Mouse (Mus musculus) limb, embryonic 13.5 days (tissue): ENCODE results near the gene Hpse. TPM values are rescaled to one million over a fixed set of nuclear protein-coding genes. Genes with fewer than 3 reads are reported as not detected.

Experiments used
- ATAC-seq: fragments of 200-750 bp; cut with Nextera tagmentation; 2 replicates; pipeline ENCODE4 v1.8.0; 2017; ENCODE audit warnings: low read depth, moderate number of reproducible peaks, moderate TSS enrichment; ENCODE audit not compliant: low FRiP score
- H3K27ac ChIP-seq: fragments of 300-500 bp; sonication (generic); 2 replicates; pipeline ENCODE4 v1.5.1; 2015; ENCODE audit warnings: inconsistent platforms, mild to moderate bottlenecking, moderate library complexity
- H3K27me3 ChIP-seq: fragments of 300-500 bp; sonication (generic); 2 replicates; pipeline ENCODE4 v1.6.1; 2015; ENCODE audit warnings: mild to moderate bottlenecking, inconsistent platforms
- H3K36me3 ChIP-seq: fragments of 300-500 bp; sonication (generic); 2 replicates; pipeline ENCODE4 v1.6.1; 2015; ENCODE audit warnings: inconsistent platforms, mild to moderate bottlenecking, moderate library complexity
- H3K4me1 ChIP-seq: fragments of 300-500 bp; sonication (generic); 2 replicates; pipeline ENCODE4 v1.6.1; 2015; ENCODE audit warnings: inconsistent platforms
- H3K4me2 ChIP-seq: fragments of 300-500 bp; sonication (generic); replicated peaks from 2 replicates; pipeline ENCODE4 v1.6.1; 2015; ENCODE audit warnings: inconsistent platforms, mild to moderate bottlenecking, moderate library complexity
- H3K4me3 ChIP-seq: fragments of 300-500 bp; sonication (generic); 2 replicates; pipeline ENCODE4 v1.5.1; 2015; ENCODE audit warnings: moderate library complexity, mild to moderate bottlenecking, inconsistent platforms
- H3K9ac ChIP-seq: fragments of 300-500 bp; sonication (generic); 2 replicates; pipeline ENCODE4 v1.6.1; 2015; ENCODE audit warnings: mild to moderate bottlenecking, inconsistent platforms
- H3K9me3 ChIP-seq: fragments of 300-500 bp; sonication (generic); 2 replicates; pipeline ENCODE4 v1.6.1; 2016; ENCODE audit warnings: inconsistent platforms
- WGBS: fragments of 180-500 bp; shearing (Covaris S2); methylation state at CpG from one replicate; pipeline ENCODE4 v1.1.7; 2015; 5-methylcytosine and 5-hydroxymethylcytosine counted together
- polyA plus RNA-seq: library from polyadenylated mRNA; unstranded; fragments of >200 nt; fragmentation: Nextera tagmentation; extraction: Ambion mirVana; gene quantifications from 2 replicates; pipeline ENCODE4 v1.2.1, GENCODE M21; 2015

The Hpse gene
- polyA plus RNA-seq, 1 experiment from 2014 or later: 4.0 TPM

DNA sequence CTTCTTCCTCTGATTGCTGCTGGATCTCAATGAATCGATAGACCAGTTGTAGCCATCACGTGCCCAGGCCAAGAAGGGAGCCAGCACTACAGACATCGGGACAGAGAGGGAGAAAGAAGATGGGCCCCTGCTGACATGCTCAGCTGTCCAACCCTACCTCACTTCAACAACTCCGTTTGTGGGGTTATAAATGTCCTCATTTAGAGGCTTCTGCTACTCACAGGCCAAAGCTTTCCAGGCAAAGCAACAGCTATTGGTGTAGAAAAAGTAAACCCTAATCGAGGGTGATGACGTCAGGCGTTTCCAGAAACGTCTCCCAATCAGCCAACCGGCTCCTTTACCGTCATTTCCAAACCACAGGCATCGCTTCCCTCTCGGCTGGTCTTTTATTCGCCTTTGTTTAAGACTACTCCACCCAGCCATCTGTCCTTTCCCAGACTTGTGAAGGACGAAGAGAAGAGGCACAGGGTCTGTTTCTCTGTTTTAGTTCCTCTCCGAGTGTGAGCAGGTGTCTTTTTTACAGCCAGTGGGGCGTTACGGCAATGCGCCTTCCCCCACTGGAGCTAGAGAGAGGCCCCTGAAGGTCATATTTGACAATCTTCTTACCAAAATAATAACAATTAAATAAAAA lies 39.5 kb downstream of the Hpse start:
- ATAC-seq: no peak

GRCm38 (mm10) chr5:100674711-100675376 lies 44.7 kb downstream of the Hpse start, which contains the start of gene Coq2:
Coq2 (minus strand) TSS chr5:100675140.
- peak; percentile 74 for ATAC-seq
- H3K9ac ChIP-seq: peak within 1 kb of the TSS; percentile 89
- peak within 1 kb of the TSS; percentile 75 for H3K4me3 ChIP-seq
- H3K27ac ChIP-seq: peak within 1 kb of the TSS; percentile 52; the same call in 1 of the 2 replicates
- H3K27me3 ChIP-seq: no peaks in the 10 kb centered on the region
- H3K4me1 ChIP-seq: peaks cover 17% of the 10 kb centered on the region
- 8% methylated on average over 17 of the region's 17 CpGs for WGBS
- peak within 1 kb of the TSS; percentile 74 for H3K4me2 ChIP-seq
- H3K9me3 ChIP-seq: no peaks in the 10 kb centered on the region
- peaks cover 8% of the 10 kb centered on the region for H3K36me3 ChIP-seq

More for the DNA sequence above, 39.5 kb downstream of the Hpse start:
- H3K4me3 ChIP-seq: no peak overlapping the region
- no peaks in the 10 kb centered on the region for H3K4me1 ChIP-seq
- H3K4me2 ChIP-seq: no peak overlapping the region
- no peaks in the 10 kb centered on the region for H3K27me3 ChIP-seq
- no peak overlapping the region for H3K27ac ChIP-seq
- no peak overlapping the region for H3K9ac ChIP-seq
- no peaks in the 10 kb centered on the region for H3K36me3 ChIP-seq
- WGBS: 68% methylated on average over 18 of the region's 18 CpGs
- no peaks in the 10 kb centered on the region for H3K9me3 ChIP-seq

- Histone ChIP-seq H3K4me2 (peak overlapping the region; percentile 74), H3K27ac (peak overlapping the region; percentile 52; the same call in 1 of the 2 replicates), H3K27me3 (no peaks in the 10 kb centered on the region), H3K4me3 (peak overlapping the region; percentile 75), H3K4me1 (peaks cover 17% of the 10 kb centered on the region), H3K36me3 (peaks cover 12% of the 10 kb centered on the region), H3K9me3 (no peaks in the 10 kb centered on the region), H3K9ac (peak overlapping the region; percentile 89)
- peak; percentile 97 for ATAC-seq
- under 1% methylated on average over 61 of the region's 71 CpGs for WGBS
Measured at GRCm38 (mm10) chr5:100673745-100674486, 45.6 kb downstream of the Hpse start.

- Histone ChIP-seq H3K4me1 (peaks cover 17% of the 10 kb centered on the region), H3K9me3 (no peaks in the 10 kb centered on the region), H3K4me3 (no peak overlapping the region), H3K9ac (no peak overlapping the region), H3K27me3 (no peaks in the 10 kb centered on the region), H3K27ac (no peak overlapping the region), H3K4me2 (0 out of 2 replicates have a peak overlapping the region, but pooled peaks have one; percentile 74), H3K36me3 (peaks cover 17% of the 10 kb centered on the region)
- no peak for ATAC-seq
- 79% methylated on average over 4 of the region's 4 CpGs for WGBS
Measured at GRCm38 (mm10) chr5:100672403-100672802, 47.1 kb downstream of the Hpse start.

DNA sequence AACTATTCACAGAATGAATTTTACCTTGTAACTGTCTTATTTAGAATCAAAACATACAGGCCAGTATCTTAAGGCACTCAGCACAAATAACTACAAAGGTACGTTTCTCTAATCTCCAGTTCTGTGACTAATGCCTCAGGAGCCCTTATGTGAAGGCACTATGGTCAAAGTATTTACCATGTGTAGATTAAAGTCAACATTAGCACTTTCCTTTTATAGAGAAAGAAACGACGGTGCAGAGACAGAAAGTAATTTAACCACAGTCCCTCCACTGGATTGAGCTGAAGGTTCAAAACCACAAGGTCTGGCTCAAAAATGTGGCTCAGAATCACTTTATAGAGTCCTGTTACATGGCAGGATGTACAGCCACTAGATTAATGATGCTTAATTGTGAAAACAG lies 47.6 kb downstream of the Hpse start:
- 71% methylated on average over 3 of the region's 3 CpGs for WGBS
- Histone ChIP-seq H3K4me2 (no peak overlapping the region), H3K27me3 (no peaks in the 10 kb centered on the region)

GRCm38 (mm10) chr5:100671398-100671797 lies 48.1 kb downstream of the Hpse start:
- WGBS: 32% methylated on average over 5 of the region's 5 CpGs
- Histone ChIP-seq H3K27ac (no peak overlapping the region), H3K36me3 (peaks cover 24% of the 10 kb centered on the region), H3K27me3 (no peaks in the 10 kb centered on the region), H3K9me3 (no peaks in the 10 kb centered on the region), H3K4me1 (peaks cover 17% of the 10 kb centered on the region), H3K4me2 (no peak overlapping the region), H3K9ac (no peak overlapping the region), H3K4me3 (no peak overlapping the region)
- no peak for ATAC-seq

More for the DNA sequence above, 47.6 kb downstream of the Hpse start:
- H3K4me3 ChIP-seq: no peak overlapping the region
- H3K27ac ChIP-seq: no peak overlapping the region
- H3K36me3 ChIP-seq: peaks cover 22% of the 10 kb centered on the region
- no peaks in the 10 kb centered on the region for H3K9me3 ChIP-seq
- H3K4me1 ChIP-seq: peaks cover 17% of the 10 kb centered on the region
- H3K9ac ChIP-seq: no peak overlapping the region
- no peak for ATAC-seq

GRCm38 (mm10) chr5:100666965-100667364 lies 52.6 kb downstream of the Hpse start:
- no peaks in the 10 kb centered on the region for H3K27me3 ChIP-seq
- no peak overlapping the region for H3K9ac ChIP-seq
- WGBS: 93% methylated on average over 1 of the region's 1 CpGs
- H3K4me1 ChIP-seq: no peaks in the 10 kb centered on the region
- peaks cover 57% of the 10 kb centered on the region for H3K36me3 ChIP-seq
- H3K9me3 ChIP-seq: no peaks in the 10 kb centered on the region
- H3K27ac ChIP-seq: no peak overlapping the region
- ATAC-seq: no peak
- H3K4me3 ChIP-seq: no peak overlapping the region
- H3K4me2 ChIP-seq: no peak overlapping the region

GRCm38 (mm10) chr5:100663854-100664253 lies 55.7 kb downstream of the Hpse start:
- no peak overlapping the region for H3K9ac ChIP-seq

DNA sequence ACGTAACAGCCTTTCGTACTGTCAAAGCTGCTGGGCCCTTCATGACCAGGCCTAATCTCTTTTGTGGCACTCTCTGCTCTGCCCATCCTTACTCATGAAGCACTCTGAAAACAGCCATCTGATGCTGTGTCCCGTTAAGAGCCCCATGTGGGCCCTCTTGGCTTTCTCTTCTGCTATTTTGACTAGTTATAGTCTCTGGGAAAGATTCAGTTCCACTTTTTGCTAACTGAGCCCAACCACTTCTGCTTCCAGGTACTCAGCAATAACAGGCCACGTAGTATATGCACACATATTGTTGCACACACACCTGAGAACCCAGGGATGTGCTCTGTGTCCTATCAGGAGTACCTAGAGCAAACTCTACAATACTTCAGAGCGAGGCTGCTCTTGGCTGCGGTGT lies 56.5 kb downstream of the Hpse start:
- Histone ChIP-seq H3K36me3 (peaks cover 75% of the 10 kb centered on the region), H3K27me3 (no peaks in the 10 kb centered on the region), H3K4me3 (no peak overlapping the region), H3K9me3 (no peaks in the 10 kb centered on the region; the same call in 1 of the 2 replicates), H3K4me1 (no peaks in the 10 kb centered on the region), H3K9ac (no peak overlapping the region), H3K4me2 (no peak overlapping the region), H3K27ac (no peak overlapping the region)
- ATAC-seq: no peak
- 93% methylated on average over 6 of the region's 6 CpGs for WGBS

More at GRCm38 (mm10) chr5:100663854-100664253, 55.7 kb downstream of the Hpse start:
- H3K36me3 ChIP-seq: peaks cover 68% of the 10 kb centered on the region
- 53% methylated on average over 5 of the region's 5 CpGs for WGBS
- no peaks in the 10 kb centered on the region for H3K4me1 ChIP-seq
- H3K4me2 ChIP-seq: no peak overlapping the region
- no peak overlapping the region for H3K27ac ChIP-seq
- H3K9me3 ChIP-seq: no peaks in the 10 kb centered on the region; the same call in 1 of the 2 replicates
- no peak overlapping the region for H3K4me3 ChIP-seq
- ATAC-seq: no peak
- H3K27me3 ChIP-seq: no peaks in the 10 kb centered on the region

DNA sequence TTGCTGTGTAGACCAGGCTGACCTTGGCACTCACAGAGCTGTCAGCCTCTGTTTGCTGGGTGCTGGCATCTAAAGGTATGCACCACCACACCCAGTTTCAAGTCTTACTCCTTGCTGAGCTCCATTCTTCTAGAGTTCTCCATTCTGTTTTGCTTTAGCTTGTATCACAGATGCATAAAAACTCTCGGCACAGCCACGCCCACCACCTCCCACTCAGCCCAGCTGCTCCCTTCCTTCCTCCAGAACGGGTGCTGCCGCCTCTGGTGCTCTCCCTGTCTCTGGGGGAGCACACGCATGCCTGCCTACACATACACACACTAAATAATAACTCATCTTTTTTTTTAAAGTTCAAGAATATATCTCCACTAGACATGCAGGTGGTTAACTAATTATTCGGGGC lies 61.1 kb downstream of the Hpse start:
- Histone ChIP-seq H3K4me1 (no peaks in the 10 kb centered on the region), H3K27ac (no peak overlapping the region), H3K9me3 (no peaks in the 10 kb centered on the region; the same call in 1 of the 2 replicates), H3K36me3 (peaks cover 83% of the 10 kb centered on the region), H3K9ac (no peak overlapping the region), H3K27me3 (no peaks in the 10 kb centered on the region), H3K4me2 (no peak overlapping the region), H3K4me3 (no peak overlapping the region)
- 92% methylated on average over 6 of the region's 6 CpGs for WGBS
- no peak for ATAC-seq

DNA sequence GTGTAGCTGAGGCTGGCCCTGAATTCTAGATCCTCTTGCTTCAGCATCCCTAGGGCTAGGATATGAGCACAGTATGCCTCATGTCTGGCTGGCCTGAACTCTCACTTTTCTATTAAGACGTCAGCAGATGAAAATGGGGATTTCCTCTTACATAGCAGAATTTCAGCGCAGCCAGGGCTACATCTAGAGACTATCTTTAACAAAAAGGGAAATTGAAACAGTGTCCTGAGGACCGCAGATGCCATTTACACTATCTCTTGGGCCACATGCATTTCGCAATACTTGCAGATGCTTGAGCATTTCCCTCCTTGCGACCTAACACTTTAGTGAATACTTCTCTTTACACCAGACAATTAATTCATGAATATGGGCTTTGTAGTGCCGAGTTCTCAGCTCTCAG lies 63.2 kb downstream of the Hpse start:
- Histone ChIP-seq H3K9ac (no peak overlapping the region), H3K9me3 (no peaks in the 10 kb centered on the region; the same call in 1 of the 2 replicates), H3K36me3 (peaks cover 68% of the 10 kb centered on the region), H3K4me2 (no peak overlapping the region), H3K4me1 (no peaks in the 10 kb centered on the region), H3K4me3 (no peak overlapping the region), H3K27ac (no peak overlapping the region), H3K27me3 (no peaks in the 10 kb centered on the region)
- ATAC-seq: no peak
- WGBS: 84% methylated on average over 6 of the region's 6 CpGs

DNA sequence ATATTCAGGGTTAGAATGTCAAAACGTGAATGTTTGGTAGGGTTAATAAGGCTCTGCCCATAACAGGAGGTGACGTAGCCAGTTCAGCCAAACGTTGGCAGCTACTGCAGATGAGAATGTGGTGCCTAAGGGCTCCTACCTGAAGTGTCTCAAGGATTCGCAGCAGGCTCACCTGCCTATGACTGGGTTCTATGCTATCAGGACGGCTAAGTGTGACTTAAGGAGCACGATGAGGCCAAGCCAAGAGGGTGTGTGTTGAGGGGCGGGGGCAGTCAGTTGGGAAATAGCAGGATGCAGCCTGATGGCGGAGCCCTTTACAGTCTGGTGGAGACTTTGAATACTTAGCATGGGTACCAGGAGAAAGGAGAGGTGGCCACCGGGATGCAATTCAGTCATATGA lies 67.2 kb downstream of the Hpse start:
- H3K9me3 ChIP-seq: no peaks in the 10 kb centered on the region
- no peaks in the 10 kb centered on the region for H3K4me1 ChIP-seq
- no peaks in the 10 kb centered on the region for H3K27me3 ChIP-seq
- no peak overlapping the region for H3K27ac ChIP-seq
- H3K4me3 ChIP-seq: no peak overlapping the region
- H3K9ac ChIP-seq: no peak overlapping the region
- no peak overlapping the region for H3K4me2 ChIP-seq
- H3K36me3 ChIP-seq: peaks cover 34% of the 10 kb centered on the region
- no peak for ATAC-seq
- WGBS: 83% methylated on average over 9 of the region's 9 CpGs
